Mouse (Mus musculus): ENCODE results near the gene Dcp1b. TPM values are rescaled to one million over a fixed set of nuclear protein-coding genes. Genes with fewer than 3 reads are reported as not detected.

Gene Dcp1b
- polyA plus RNA-seq (2011; ENCODE audit: insufficient read depth, insufficient read length, low read depth, missing spikeins), result 11.0 and 11.7 TPM in 2 replicates

DNA sequence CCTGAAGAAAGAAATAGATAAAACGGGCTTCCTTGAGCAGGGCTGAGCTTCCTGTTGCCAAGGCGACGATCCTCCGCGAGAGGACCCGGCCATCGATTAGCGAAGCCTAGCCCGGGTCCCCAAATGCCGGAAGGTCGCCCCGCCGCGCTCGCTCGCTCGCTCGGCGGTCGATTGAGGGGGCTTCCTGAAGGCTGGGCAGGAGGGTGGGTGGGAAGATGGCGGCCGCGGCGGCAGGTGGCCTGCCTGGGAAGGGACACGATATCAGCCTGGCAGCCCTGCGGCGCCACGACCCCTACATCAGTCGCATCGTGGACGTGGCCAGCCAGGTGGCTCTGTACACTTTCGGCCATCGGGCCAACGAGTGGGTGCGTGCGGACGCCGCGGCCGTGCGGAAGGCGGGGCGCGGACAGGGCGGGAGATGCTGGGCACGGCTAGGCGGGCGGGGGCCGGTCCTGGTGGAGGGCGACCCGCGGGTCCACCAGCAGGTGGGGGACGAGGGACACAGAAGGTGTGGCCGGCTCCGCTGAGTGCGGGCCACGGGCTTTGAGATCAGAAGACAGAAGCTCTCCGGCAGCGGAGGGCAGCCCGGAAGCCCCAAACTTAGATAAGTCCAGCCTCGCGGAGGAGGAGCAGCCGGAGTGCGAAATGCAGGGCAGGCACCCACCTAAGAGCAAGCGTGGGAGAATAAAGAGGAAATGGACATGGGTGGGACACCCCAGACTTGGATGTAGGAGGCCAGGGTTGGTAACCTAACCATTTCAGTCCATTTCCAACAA, at the start of gene Dcp1b:
TSS of gene Dcp1b (plus strand) at position 176 of the 776 bp plus-strand sequence.
- Histone ChIP-seq H3K4me1 (ENCODE audit: control insufficient read depth, insufficient read depth, low read length) (no peaks in the 10 kb centered on the region), H3K27me3 (ENCODE audit: control insufficient read depth, insufficient read depth, low read length, poor library complexity, severe bottlenecking) (no peaks in the 10 kb centered on the region), H3K27ac (ENCODE audit: insufficient read depth, low read length) (no peak within 1 kb of the TSS), H3K4me3 (ENCODE audit: low read depth, low read length) (peak within 1 kb of the TSS; percentile 87), H3K9me3 (replicated peaks; ENCODE audit: control insufficient read depth, insufficient read depth, low read length, poor library complexity, severe bottlenecking) (no peaks in the 10 kb centered on the region), H3K36me3 (ENCODE audit: control insufficient read depth, insufficient read depth, low read length, poor library complexity, severe bottlenecking) (no peaks in the 10 kb centered on the region), H3K9ac (ENCODE audit: low read depth, poor library complexity, severe bottlenecking) (peak within 1 kb of the TSS; percentile 82)
- 0 out of 2 replicates have a peak, but pooled peaks have one; percentile 2 for TF ChIP-seq EP300 (IDR thresholded peaks at IDR 0.05; ENCODE audit: insufficient read depth, low read depth, low read length)
- peak; percentile 17 for TF ChIP-seq CTCF (IDR thresholded peaks at IDR 0.05; ENCODE audit: low read depth, low read length)
- peak; percentile 54 for TF ChIP-seq POLR2A (IDR thresholded peaks at IDR 0.05; ENCODE audit: insufficient read depth, low read length)

DNA sequence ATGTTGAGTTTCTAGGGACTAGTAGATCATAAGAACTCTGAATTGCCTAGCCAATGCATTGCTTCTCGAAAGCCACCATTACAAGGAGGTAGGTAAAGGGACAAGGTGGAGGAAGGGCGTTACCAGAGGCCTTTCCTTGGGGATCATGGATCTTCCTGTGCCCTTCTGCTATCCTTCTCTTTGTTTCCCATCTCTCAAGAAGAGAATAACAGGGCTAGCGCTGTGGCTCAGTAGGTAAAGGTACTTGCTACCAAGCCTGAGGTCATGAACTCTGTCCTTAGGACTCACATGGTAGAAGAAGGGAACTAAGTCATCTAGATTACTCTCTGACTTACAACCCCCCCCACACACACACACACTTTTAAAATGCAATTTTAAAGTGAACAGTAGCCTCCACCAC, 48.1 kb upstream of the Dcp1b start:
- TF ChIP-seq EP300 (IDR thresholded peaks at IDR 0.05; ENCODE audit: insufficient read depth, low read depth, low read length) (no peak), CTCF (IDR thresholded peaks at IDR 0.05; ENCODE audit: low read depth, low read length) (no peak), POLR2A (IDR thresholded peaks at IDR 0.05; ENCODE audit: insufficient read depth, low read length) (no peak)
- H3K27ac ChIP-seq (ENCODE audit: insufficient read depth, low read length), result no peak overlapping the region
- H3K36me3 ChIP-seq (ENCODE audit: control insufficient read depth, insufficient read depth, low read length, poor library complexity, severe bottlenecking), result no peaks in the 10 kb centered on the region

DNA sequence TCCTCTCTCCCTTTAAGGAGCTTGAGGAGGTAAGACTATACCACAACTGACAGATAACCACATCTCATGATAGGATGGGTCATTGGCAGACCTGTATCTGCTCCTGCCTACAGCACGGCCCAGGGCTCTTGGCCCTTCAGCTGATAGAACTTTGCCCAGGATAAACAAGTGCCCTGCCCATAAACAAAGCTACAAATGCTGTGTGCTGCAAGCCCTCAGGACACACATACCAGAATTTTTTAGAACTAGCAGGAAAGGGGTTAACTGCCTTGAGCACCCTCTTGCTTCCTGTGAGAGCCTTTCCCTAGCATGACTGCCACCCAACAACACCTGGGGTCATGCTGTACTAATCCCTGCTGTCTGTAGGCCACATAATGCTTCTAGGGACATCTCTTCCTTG, 47.0 kb upstream of the Dcp1b start:
- no peak for TF ChIP-seq POLR2A (IDR thresholded peaks at IDR 0.05; ENCODE audit: insufficient read depth, low read length)
- no peak for TF ChIP-seq CTCF (IDR thresholded peaks at IDR 0.05; ENCODE audit: low read depth, low read length)
- TF ChIP-seq EP300 (IDR thresholded peaks at IDR 0.05; ENCODE audit: insufficient read depth, low read depth, low read length), result no peak
- Histone ChIP-seq H3K36me3 (ENCODE audit: control insufficient read depth, insufficient read depth, low read length, poor library complexity, severe bottlenecking) (no peaks in the 10 kb centered on the region), H3K27me3 (ENCODE audit: control insufficient read depth, insufficient read depth, low read length, poor library complexity, severe bottlenecking) (no peaks in the 10 kb centered on the region), H3K27ac (ENCODE audit: insufficient read depth, low read length) (no peak overlapping the region), H3K4me3 (ENCODE audit: low read depth, low read length) (no peak overlapping the region), H3K4me1 (ENCODE audit: control insufficient read depth, insufficient read depth, low read length) (no peaks in the 10 kb centered on the region), H3K9me3 (replicated peaks; ENCODE audit: control insufficient read depth, insufficient read depth, low read length, poor library complexity, severe bottlenecking) (no peaks in the 10 kb centered on the region), H3K9ac (ENCODE audit: low read depth, poor library complexity, severe bottlenecking) (no peak overlapping the region)

More for the DNA sequence above, 48.1 kb upstream of the Dcp1b start:
- no peak overlapping the region for H3K4me3 ChIP-seq (ENCODE audit: low read depth, low read length)
- H3K9me3 ChIP-seq (replicated peaks; ENCODE audit: control insufficient read depth, insufficient read depth, low read length, poor library complexity, severe bottlenecking), result no peaks in the 10 kb centered on the region
- H3K27me3 ChIP-seq (ENCODE audit: control insufficient read depth, insufficient read depth, low read length, poor library complexity, severe bottlenecking), result no peaks in the 10 kb centered on the region
- H3K4me1 ChIP-seq (ENCODE audit: control insufficient read depth, insufficient read depth, low read length), result no peaks in the 10 kb centered on the region
- H3K9ac ChIP-seq (ENCODE audit: low read depth, poor library complexity, severe bottlenecking), result no peak overlapping the region

DNA sequence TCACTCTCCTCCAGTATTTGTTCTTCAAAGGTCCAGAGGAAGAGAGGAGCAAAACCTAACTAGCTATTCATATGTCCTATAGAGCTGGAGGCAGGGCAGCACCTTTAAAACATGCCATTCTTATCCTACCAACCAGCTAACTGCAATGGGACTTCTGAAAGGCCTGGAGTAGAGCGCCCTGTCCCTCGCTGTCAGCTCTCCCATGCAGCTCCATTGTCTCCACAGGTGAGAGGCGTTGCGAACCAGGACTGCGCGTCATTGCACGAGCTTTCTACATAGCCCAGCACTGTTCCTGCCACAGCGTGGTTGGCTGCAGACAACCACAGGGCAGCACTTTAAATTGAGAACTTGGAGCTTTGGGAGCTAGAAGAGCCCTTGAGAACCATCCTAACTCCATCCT, 46.5 kb upstream of the Dcp1b start:
- TF ChIP-seq POLR2A (IDR thresholded peaks at IDR 0.05; ENCODE audit: insufficient read depth, low read length) (no peak), CTCF (IDR thresholded peaks at IDR 0.05; ENCODE audit: low read depth, low read length) (no peak), EP300 (IDR thresholded peaks at IDR 0.05; ENCODE audit: insufficient read depth, low read depth, low read length) (no peak)
- no peak overlapping the region for H3K27ac ChIP-seq (ENCODE audit: insufficient read depth, low read length)
- H3K9ac ChIP-seq (ENCODE audit: low read depth, poor library complexity, severe bottlenecking), result no peak overlapping the region
- no peaks in the 10 kb centered on the region for H3K9me3 ChIP-seq (replicated peaks; ENCODE audit: control insufficient read depth, insufficient read depth, low read length, poor library complexity, severe bottlenecking)
- H3K36me3 ChIP-seq (ENCODE audit: control insufficient read depth, insufficient read depth, low read length, poor library complexity, severe bottlenecking), result no peaks in the 10 kb centered on the region
- no peaks in the 10 kb centered on the region for H3K4me1 ChIP-seq (ENCODE audit: control insufficient read depth, insufficient read depth, low read length)
- no peak overlapping the region for H3K4me3 ChIP-seq (ENCODE audit: low read depth, low read length)
- no peaks in the 10 kb centered on the region for H3K27me3 ChIP-seq (ENCODE audit: control insufficient read depth, insufficient read depth, low read length, poor library complexity, severe bottlenecking)

DNA sequence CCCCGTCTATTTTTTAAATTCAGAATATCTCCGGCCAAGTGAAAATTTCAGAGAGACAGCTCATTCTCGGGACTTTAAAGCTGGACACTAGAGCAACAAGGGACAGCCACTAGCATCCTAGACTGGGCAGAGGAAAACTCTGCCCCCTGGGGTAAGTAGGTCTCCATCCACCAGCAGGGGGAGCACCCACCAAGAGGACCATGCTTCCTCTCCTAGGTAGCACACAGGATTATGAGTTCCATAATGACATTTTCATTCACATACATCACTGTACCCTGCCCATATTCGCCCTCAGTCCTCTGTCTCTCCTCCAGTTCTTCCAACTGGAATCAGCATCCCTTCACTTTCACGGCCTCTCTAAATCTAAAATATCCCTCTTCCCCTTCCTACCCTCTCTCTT, 45.4 kb upstream of the Dcp1b start:
- Histone ChIP-seq H3K4me1 (ENCODE audit: control insufficient read depth, insufficient read depth, low read length) (no peaks in the 10 kb centered on the region), H3K9me3 (replicated peaks; ENCODE audit: control insufficient read depth, insufficient read depth, low read length, poor library complexity, severe bottlenecking) (no peaks in the 10 kb centered on the region), H3K36me3 (ENCODE audit: control insufficient read depth, insufficient read depth, low read length, poor library complexity, severe bottlenecking) (no peaks in the 10 kb centered on the region), H3K9ac (ENCODE audit: low read depth, poor library complexity, severe bottlenecking) (no peak overlapping the region), H3K27me3 (ENCODE audit: control insufficient read depth, insufficient read depth, low read length, poor library complexity, severe bottlenecking) (no peaks in the 10 kb centered on the region), H3K27ac (ENCODE audit: insufficient read depth, low read length) (no peak overlapping the region), H3K4me3 (ENCODE audit: low read depth, low read length) (no peak overlapping the region)
- TF ChIP-seq EP300 (IDR thresholded peaks at IDR 0.05; ENCODE audit: insufficient read depth, low read depth, low read length), result no peak
- TF ChIP-seq CTCF (IDR thresholded peaks at IDR 0.05; ENCODE audit: low read depth, low read length), result peak; percentile 59
- no peak for TF ChIP-seq POLR2A (IDR thresholded peaks at IDR 0.05; ENCODE audit: insufficient read depth, low read length)

DNA sequence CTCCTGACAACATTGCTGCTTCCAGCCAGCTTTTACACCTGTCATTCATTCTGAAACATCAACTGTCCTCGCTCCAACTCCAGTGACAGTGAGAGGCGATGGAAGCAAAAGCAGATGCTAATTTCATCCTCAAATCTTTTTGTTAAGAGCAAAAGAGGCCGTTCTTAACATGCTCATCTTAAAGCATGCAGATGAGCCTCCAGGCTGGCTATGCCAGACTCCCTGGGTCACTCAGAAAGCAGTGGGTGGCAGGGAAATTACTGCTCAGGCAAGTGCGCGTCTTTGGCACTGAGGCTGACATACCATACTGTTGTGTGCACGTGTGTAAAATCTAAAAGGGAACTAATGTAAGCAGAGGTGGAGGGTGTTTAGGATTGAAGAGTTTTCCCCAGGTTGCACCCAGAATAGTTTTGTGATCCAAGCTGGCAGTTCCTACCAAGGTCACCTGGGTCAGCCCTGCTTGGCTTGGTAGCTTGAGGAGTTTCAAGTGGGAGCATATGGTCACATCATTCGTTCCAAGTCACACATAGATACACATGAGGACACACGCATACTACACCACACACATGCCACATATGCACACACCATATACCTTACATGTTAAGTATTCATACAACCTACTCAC, 42.8 kb upstream of the Dcp1b start:
- no peaks in the 10 kb centered on the region for H3K27me3 ChIP-seq (ENCODE audit: control insufficient read depth, insufficient read depth, low read length, poor library complexity, severe bottlenecking)
- H3K4me3 ChIP-seq (ENCODE audit: low read depth, low read length), result no peak overlapping the region
- H3K36me3 ChIP-seq (ENCODE audit: control insufficient read depth, insufficient read depth, low read length, poor library complexity, severe bottlenecking), result no peaks in the 10 kb centered on the region
- no peak overlapping the region for H3K27ac ChIP-seq (ENCODE audit: insufficient read depth, low read length)
- H3K9ac ChIP-seq (ENCODE audit: low read depth, poor library complexity, severe bottlenecking), result no peak overlapping the region
- H3K4me1 ChIP-seq (ENCODE audit: control insufficient read depth, insufficient read depth, low read length), result no peaks in the 10 kb centered on the region
- H3K9me3 ChIP-seq (replicated peaks; ENCODE audit: control insufficient read depth, insufficient read depth, low read length, poor library complexity, severe bottlenecking), result no peaks in the 10 kb centered on the region
- TF ChIP-seq POLR2A (IDR thresholded peaks at IDR 0.05; ENCODE audit: insufficient read depth, low read length) (no peak), CTCF (IDR thresholded peaks at IDR 0.05; ENCODE audit: low read depth, low read length) (no peak), EP300 (IDR thresholded peaks at IDR 0.05; ENCODE audit: insufficient read depth, low read depth, low read length) (no peak)
